Mouse (Mus musculus) cerebellum, postnatal 25 days (tissue): ENCODE data around the gene Fgf5.

Experiments
- DNase-seq, 2 experiments: peaks; one replicate each; pipeline ENCODE4 v3.0.0; 2021; ENCODE audit warnings: mixed read lengths in 2 of 2

Fgf5 gene

GRCm38 (mm10) chr5:98306528-98306927, 52.5 kb downstream of the Fgf5 start:
- no peak for DNase-seq

- no peak for DNase-seq
These were observed 72.6 kb downstream of the Fgf5 start for GRCm38 (mm10) chr5:98326625-98327024.
